In genomic region chr13:58403243-58403642, GRCm38 (mm10) we compare ENCODE assay signal across 8 mouse cellular contexts. TPM values are rescaled to one million over a fixed set of nuclear protein-coding genes. Genes with fewer than 3 reads are reported as not detected.
DNase-seq lines count a peak whose midpoint lies in the region; ATAC-seq and TF ChIP-seq lines count a peak whose summit lies in the region.
"Not testable (repeated sequence)": the region's sequence is repeated elsewhere in the genome, so short reads cannot be mapped to it uniquely, and the experiment has no call there.

TSS of gene Hnrnpk (minus strand) at chr13:58403343.

- peak within 1 kb of the TSS; percentile 100 for H3K9ac ChIP-seq in forebrain, embryonic 13.5 days
- peak within 1 kb of the TSS; percentile 100 for H3K9ac ChIP-seq in heart, embryonic 11.5 days (ENCODE audit: low read depth, low read length)
- peak within 1 kb of the TSS; percentile 99 for H3K9ac ChIP-seq in hindbrain, postnatal 0 days (replicated peaks; ENCODE audit: low read length)
- H3K9ac ChIP-seq in liver, embryonic 16.5 days (ENCODE audit: low read depth, low read length), result peak within 1 kb of the TSS; percentile 100

- H3K4me3 ChIP-seq in bone marrow, adult 2 months (replicated peaks; ENCODE audit: control insufficient read depth, low read depth, low read length), result peak within 1 kb of the TSS; percentile 92
- H3K4me3 ChIP-seq in forebrain, embryonic 13.5 days, result peak within 1 kb of the TSS; percentile 99
- peak within 1 kb of the TSS; percentile 99 for H3K4me3 ChIP-seq in heart, embryonic 11.5 days (ENCODE audit: low read depth, low read length)
- peak within 1 kb of the TSS; percentile 98 for H3K4me3 ChIP-seq in hindbrain, postnatal 0 days (ENCODE audit: low read length)
- peak within 1 kb of the TSS; percentile 86 for H3K4me3 ChIP-seq in liver, embryonic 16.5 days (ENCODE audit: low read depth, low read length)

- not testable (repeated sequence) for DNase-seq in hindbrain, postnatal 0 days (ENCODE audit: low spot score); left cerebral cortex, adult 18-20 months (ENCODE audit: low spot score in 2 of 2); urinary bladder, adult 2 months (ENCODE audit: low spot score)

- not testable (repeated sequence) for ATAC-seq in forebrain, embryonic 13.5 days; heart, embryonic 11.5 days (replicated peaks; ENCODE audit: insufficient number of reproducible peaks, low FRiP score, low TSS enrichment); hindbrain, postnatal 0 days; liver, embryonic 16.5 days (ENCODE audit: low read depth); monocyte, adult 5-6 weeks (replicated peaks; ENCODE audit: insufficient number of reproducible peaks, low FRiP score, low TSS enrichment, poor library complexity, severe bottlenecking)

- not testable (repeated sequence) for TF ChIP-seq CTCF in bone marrow, adult 2 months (IDR thresholded peaks at IDR 0.05; ENCODE audit: control insufficient read depth, insufficient read depth, low read length); hindbrain, postnatal 0 days (IDR thresholded peaks at IDR 0.05; ENCODE audit: low read depth)

- TF ChIP-seq POLR2A in bone marrow, adult 2 months (IDR thresholded peaks at IDR 0.05; ENCODE audit: borderline replicate concordance, control insufficient read depth, low read depth, low read length), result not testable (repeated sequence)

- H3K27ac ChIP-seq in bone marrow, adult 2 months (ENCODE audit: control insufficient read depth, insufficient read depth, low read depth, low read length, poor library complexity), result peak within 1 kb of the TSS; percentile 99
- H3K27ac ChIP-seq in forebrain, embryonic 13.5 days, result peak within 1 kb of the TSS; percentile 100
- peak within 1 kb of the TSS; percentile 99 for H3K27ac ChIP-seq in heart, embryonic 11.5 days (ENCODE audit: low read depth, low read length)
- peak within 1 kb of the TSS; percentile 100 for H3K27ac ChIP-seq in hindbrain, postnatal 0 days
- peak within 1 kb of the TSS; percentile 97 for H3K27ac ChIP-seq in liver, embryonic 16.5 days (ENCODE audit: low read length)

- WGBS in bone marrow, adult 2 months, result 5% methylated on average over 17 of the region's 17 CpGs
- 6% methylated on average over 16 of the region's 17 CpGs for WGBS in forebrain, embryonic 13.5 days
- WGBS in heart, embryonic 11.5 days (ENCODE audit: insufficient replicate concordance), result 7% methylated on average over 17 of the region's 17 CpGs
- 4% methylated on average over 17 of the region's 17 CpGs for WGBS in hindbrain, postnatal 0 days
- 5% methylated on average over 17 of the region's 17 CpGs for WGBS in liver, embryonic 16.5 days (ENCODE audit: insufficient replicate concordance)

- not testable (repeated sequence) for H3K4me1 ChIP-seq in bone marrow, adult 2 months (ENCODE audit: control insufficient read depth, insufficient read depth, low read length); heart, embryonic 11.5 days (ENCODE audit: control insufficient read depth, insufficient read depth, low read length); hindbrain, postnatal 0 days (ENCODE audit: insufficient read depth, low read length)
- H3K4me1 ChIP-seq in forebrain, embryonic 13.5 days, result peaks cover 17% of the 10 kb centered on the region
- peaks cover 19% of the 10 kb centered on the region for H3K4me1 ChIP-seq in liver, embryonic 16.5 days (ENCODE audit: control insufficient read depth, low read depth, low read length)

- H3K9me3 ChIP-seq in forebrain, embryonic 13.5 days (replicated peaks); heart, embryonic 11.5 days (replicated peaks; ENCODE audit: control insufficient read depth, low read length); hindbrain, postnatal 0 days (ENCODE audit: low read length); liver, embryonic 16.5 days (replicated peaks; ENCODE audit: control insufficient read depth, low read length): not testable (repeated sequence)

- H3K4me2 ChIP-seq in forebrain, embryonic 13.5 days, result peak within 1 kb of the TSS; percentile 59
- peak within 1 kb of the TSS; percentile 66 for H3K4me2 ChIP-seq in heart, embryonic 11.5 days
- H3K4me2 ChIP-seq in hindbrain, postnatal 0 days (ENCODE audit: low read depth, low read length), result peak within 1 kb of the TSS; percentile 53
- peak within 1 kb of the TSS; percentile 73 for H3K4me2 ChIP-seq in liver, embryonic 16.5 days (ENCODE audit: low read depth, low read length)

- H3K36me3 ChIP-seq in forebrain, embryonic 13.5 days (ENCODE audit: poor library complexity, severe bottlenecking); heart, embryonic 11.5 days (ENCODE audit: control insufficient read depth, insufficient read depth, low read length); hindbrain, postnatal 0 days (ENCODE audit: insufficient read depth, low read length): not testable (repeated sequence)
- peaks cover 11% of the 10 kb centered on the region for H3K36me3 ChIP-seq in liver, embryonic 16.5 days (ENCODE audit: control insufficient read depth, insufficient read depth)

- H3K27me3 ChIP-seq in forebrain, embryonic 13.5 days; heart, embryonic 11.5 days (ENCODE audit: control insufficient read depth, insufficient read depth, low read length); hindbrain, postnatal 0 days (ENCODE audit: insufficient read depth, low read length); liver, embryonic 16.5 days (ENCODE audit: control insufficient read depth, insufficient read depth, low read depth, low read length): not testable (repeated sequence)

RNA-seq across cellular contexts. Expression of gene Hnrnpk, which starts in this region (rescaled TPM):
- 457 and 544 TPM in 2 replicates for polyA plus RNA-seq in bone marrow, adult 2 months (2011; ENCODE audit: insufficient read depth, insufficient read length, low replicate concordance, missing spikeins)
- 2,271 and 2,276 TPM in 2 replicates for polyA plus RNA-seq in forebrain, embryonic 13.5 days (2015; fragmentation: Nextera tagmentation; extraction: Ambion mirVana)
- polyA plus RNA-seq in heart, embryonic 11.5 days (2014; fragmentation: Nextera tagmentation; extraction: Ambion mirVana), result 1,114 and 1,293 TPM in 2 replicates
- 422 and 471 TPM in 2 replicates for total RNA-seq in hindbrain, postnatal 0 days (2014; rRNA removed)
- polyA plus RNA-seq in hindbrain, postnatal 0 days (2015; fragmentation: Nextera tagmentation; extraction: Ambion mirVana), result 910 and 964 TPM in 2 replicates
- 100 to 1,000 TPM; 599 to 626 TPM for total RNA-seq in left cerebral cortex, adult 18-20 months (2021)
- polyA plus RNA-seq in liver, embryonic 16.5 days (2015; fragmentation: Nextera tagmentation; extraction: Ambion mirVana), result 554 and 582 TPM in 2 replicates
- total RNA-seq in monocyte, adult 5-6 weeks (2017), result 1,699 to 1,884 TPM (median 1,722 TPM) in 3 replicates
- 504 and 577 TPM in 2 replicates for polyA plus RNA-seq in urinary bladder, adult 2 months (2012; rRNA removed)
